Mouse (Mus musculus): ENCODE measurements around the gene Zbtb22. TPM values are rescaled to one million over a fixed set of nuclear protein-coding genes. Genes with fewer than 3 reads are reported as not detected.
"Not testable (repeated sequence)": the region's sequence is repeated elsewhere in the genome, so short reads cannot be mapped to it uniquely, and the experiment has no call there.

Zbtb22 gene
- polyA plus RNA-seq, 1 experiment from 2014 or later, result 23.5 TPM

- no peaks in the 10 kb centered on the region for H3K27me3 ChIP-seq (ENCODE audit: low read depth, poor library complexity, severe bottlenecking)
- no peak for DNase-seq (ENCODE audit: low spot score)
- no peak overlapping the region for H3K27ac ChIP-seq (replicated peaks)
- WGBS, result 43% methylated on average over 6 of the region's 6 CpGs
- no peaks in the 10 kb centered on the region for H3K36me3 ChIP-seq
- no peak overlapping the region for H3K4me3 ChIP-seq
- no peaks in the 10 kb centered on the region for H3K4me1 ChIP-seq
- no peaks in the 10 kb centered on the region for H3K9me3 ChIP-seq (replicated peaks)
Measured at GRCm38 (mm10) chr17:33897114-33897794, 18.4 kb upstream of the Zbtb22 start.

- not testable (repeated sequence) for H3K4me1 ChIP-seq; H3K27me3 ChIP-seq (ENCODE audit: low read depth, poor library complexity, severe bottlenecking); H3K4me3 ChIP-seq; H3K9me3 ChIP-seq (replicated peaks); H3K36me3 ChIP-seq; H3K27ac ChIP-seq (replicated peaks); DNase-seq (ENCODE audit: low spot score)
- WGBS, result 92% methylated on average over 4 of the region's 4 CpGs
Measured at GRCm38 (mm10) chr17:33898193-33898592, 17.5 kb upstream of the Zbtb22 start.

- H3K4me1 ChIP-seq, result peaks cover under 1% of the 10 kb centered on the region; the same call in 1 of the 2 replicates
- H3K9me3 ChIP-seq (replicated peaks), result no peaks in the 10 kb centered on the region
- no peaks in the 10 kb centered on the region for H3K27me3 ChIP-seq (ENCODE audit: low read depth, poor library complexity, severe bottlenecking)
- 87% methylated on average over 4 of the region's 4 CpGs for WGBS
- no peak overlapping the region for H3K27ac ChIP-seq (replicated peaks)
- no peak overlapping the region for H3K4me3 ChIP-seq
- no peaks in the 10 kb centered on the region for H3K36me3 ChIP-seq
- no peak for DNase-seq (ENCODE audit: low spot score)
Measured at GRCm38 (mm10) chr17:33899642-33900041, 16.1 kb upstream of the Zbtb22 start.

DNA sequence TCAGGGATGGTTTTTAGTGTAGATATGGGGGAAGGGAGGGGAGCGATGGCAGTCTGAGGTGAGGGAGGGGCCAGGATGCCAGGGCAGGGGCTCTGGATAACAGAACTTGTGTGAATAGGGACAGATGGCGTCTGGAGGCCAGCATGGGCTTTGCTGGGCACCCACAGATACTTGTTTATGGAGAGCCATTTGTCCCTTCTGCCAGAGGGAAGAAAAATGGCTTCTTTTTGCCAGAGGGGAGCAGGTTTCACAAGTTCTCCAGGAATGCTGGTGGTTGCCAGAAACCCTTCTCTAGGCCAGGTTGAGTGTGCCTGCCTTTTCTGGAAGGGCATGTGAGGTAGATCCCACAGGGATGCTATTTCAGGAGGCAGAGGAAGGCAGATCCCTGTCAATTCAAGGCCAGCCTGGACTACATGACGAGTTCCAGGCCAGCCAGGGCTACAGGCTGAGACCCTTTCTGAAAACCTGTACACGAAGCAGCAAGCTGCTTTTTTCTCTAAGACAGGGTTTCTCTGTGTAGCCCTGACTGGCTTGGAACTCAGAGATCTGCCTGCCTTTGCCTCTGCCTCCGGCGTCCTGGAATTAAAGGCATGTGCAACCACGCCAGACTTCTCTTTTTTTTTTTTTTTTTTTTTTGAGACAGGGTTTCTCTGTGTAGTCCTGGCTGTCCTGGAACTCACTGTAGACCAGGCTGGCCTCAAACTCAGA, 15.3 kb upstream of the Zbtb22 start:
- H3K36me3 ChIP-seq, result no peaks in the 10 kb centered on the region
- H3K27me3 ChIP-seq (ENCODE audit: low read depth, poor library complexity, severe bottlenecking), result no peaks in the 10 kb centered on the region
- no peak overlapping the region for H3K27ac ChIP-seq (replicated peaks)
- H3K9me3 ChIP-seq (replicated peaks), result no peaks in the 10 kb centered on the region
- H3K4me3 ChIP-seq, result no peak overlapping the region
- peaks cover 5% of the 10 kb centered on the region for H3K4me1 ChIP-seq
- DNase-seq (ENCODE audit: low spot score), result no peak
- 88% methylated on average over 7 of the region's 7 CpGs for WGBS

DNA sequence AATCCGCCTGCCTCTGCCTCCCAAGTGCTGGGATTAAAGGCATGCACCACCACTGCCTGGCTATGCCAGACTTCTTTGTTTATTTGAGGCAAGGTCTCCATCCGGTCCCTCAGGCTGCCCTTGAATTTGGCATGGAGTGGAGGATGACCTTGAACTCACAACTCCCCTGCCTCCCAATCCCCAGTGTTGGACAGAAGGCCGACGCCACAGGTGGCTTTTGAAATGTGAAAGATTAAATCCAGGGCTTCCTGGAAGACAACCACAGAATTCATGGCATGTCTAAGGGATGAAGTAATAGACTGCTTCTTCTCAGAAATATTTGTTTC, 14.8 kb upstream of the Zbtb22 start:
- H3K9me3 ChIP-seq (replicated peaks), result no peaks in the 10 kb centered on the region
- no peak overlapping the region for H3K4me3 ChIP-seq
- WGBS, result 86% methylated on average over 4 of the region's 4 CpGs
- H3K36me3 ChIP-seq, result no peaks in the 10 kb centered on the region
- no peak overlapping the region for H3K27ac ChIP-seq (replicated peaks)
- DNase-seq (ENCODE audit: low spot score), result no peak
- H3K27me3 ChIP-seq (ENCODE audit: low read depth, poor library complexity, severe bottlenecking), result no peaks in the 10 kb centered on the region
- peaks cover 5% of the 10 kb centered on the region for H3K4me1 ChIP-seq

GRCm38 (mm10) chr17:33901653-33902052, 14.1 kb upstream of the Zbtb22 start:
- no peaks in the 10 kb centered on the region for H3K9me3 ChIP-seq (replicated peaks)
- H3K27ac ChIP-seq (replicated peaks), result no peak overlapping the region
- peaks cover 5% of the 10 kb centered on the region for H3K4me1 ChIP-seq
- WGBS, result 87% methylated on average over 4 of the region's 4 CpGs
- H3K36me3 ChIP-seq, result no peaks in the 10 kb centered on the region
- H3K4me3 ChIP-seq, result no peak overlapping the region
- no peak for DNase-seq (ENCODE audit: low spot score)
- H3K27me3 ChIP-seq (ENCODE audit: low read depth, poor library complexity, severe bottlenecking), result peaks cover 1% of the 10 kb centered on the region; the same call in 1 of the 2 replicates

DNA sequence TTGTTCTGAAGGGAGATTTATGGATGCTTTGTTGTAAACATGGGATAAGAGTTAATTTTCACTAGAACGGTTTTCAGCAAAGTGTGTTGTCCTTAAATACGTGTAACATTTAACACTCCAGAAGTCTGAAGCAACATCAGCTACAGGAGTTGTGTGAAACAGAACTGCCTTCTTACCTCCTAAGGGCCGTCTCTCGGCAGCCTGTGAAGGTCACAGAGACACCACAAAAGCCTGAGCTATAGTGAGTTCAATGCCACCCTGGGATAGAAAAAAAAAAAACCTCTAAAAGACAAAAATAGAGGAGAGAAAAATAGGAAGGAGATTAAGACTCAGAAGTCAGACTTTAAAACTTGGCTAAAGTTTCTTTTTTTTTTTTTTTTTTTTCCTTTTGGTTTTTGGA, 13.6 kb upstream of the Zbtb22 start:
- 88% methylated on average over 4 of the region's 4 CpGs for WGBS
- Histone ChIP-seq H3K4me3 (no peak overlapping the region), H3K36me3 (no peaks in the 10 kb centered on the region)

GRCm38 (mm10) chr17:33902491-33902890, 13.2 kb upstream of the Zbtb22 start:
- H3K9me3 ChIP-seq (replicated peaks), result no peaks in the 10 kb centered on the region
- peaks cover 7% of the 10 kb centered on the region; the same call in 1 of the 2 replicates for H3K27me3 ChIP-seq (ENCODE audit: low read depth, poor library complexity, severe bottlenecking)
- WGBS, result 85% methylated on average over 7 of the region's 7 CpGs

More for the DNA sequence above, 13.6 kb upstream of the Zbtb22 start:
- no peak overlapping the region for H3K27ac ChIP-seq (replicated peaks)
- H3K9me3 ChIP-seq (replicated peaks), result no peaks in the 10 kb centered on the region
- peaks cover 6% of the 10 kb centered on the region; the same call in 1 of the 2 replicates for H3K27me3 ChIP-seq (ENCODE audit: low read depth, poor library complexity, severe bottlenecking)
- peaks cover 5% of the 10 kb centered on the region for H3K4me1 ChIP-seq
- DNase-seq (ENCODE audit: low spot score), result no peak

DNA sequence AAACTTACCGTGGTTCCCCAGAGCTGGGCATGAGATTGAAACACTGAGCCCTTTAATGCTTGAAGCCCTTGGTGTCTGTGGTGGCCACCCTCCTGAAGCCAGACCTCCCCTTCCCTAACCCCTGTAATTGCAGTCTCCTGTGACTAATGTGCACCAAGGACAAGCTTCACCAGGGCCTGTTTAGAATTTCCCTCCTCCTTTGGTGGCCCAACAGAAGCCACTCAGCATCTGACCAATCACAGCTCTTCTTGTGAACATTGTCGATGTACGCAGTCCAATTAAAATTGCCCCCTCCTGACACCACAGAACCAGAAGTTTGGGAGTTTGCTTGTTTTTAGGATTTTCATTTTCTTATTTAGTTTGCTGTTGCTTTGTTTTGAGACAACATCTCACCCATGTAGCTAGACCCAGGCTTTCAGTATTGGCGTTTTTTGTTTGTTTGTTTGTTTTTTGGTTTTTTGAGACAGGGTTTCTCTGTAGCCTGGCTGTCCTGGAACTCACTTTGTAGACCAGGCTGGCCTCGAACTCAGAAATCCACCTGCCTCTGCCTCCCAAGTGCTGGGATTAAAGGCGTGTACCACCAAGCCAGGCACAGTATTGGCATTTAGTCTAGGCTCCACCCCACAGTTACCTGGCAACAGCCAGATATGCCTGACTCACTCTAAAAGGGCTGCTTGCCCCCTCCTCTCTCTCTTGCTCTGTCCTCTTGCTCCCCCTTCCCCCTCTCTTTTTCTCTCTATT, 11.6 kb upstream of the Zbtb22 start:
- DNase-seq (ENCODE audit: low spot score); H3K36me3 ChIP-seq; H3K27ac ChIP-seq (replicated peaks); H3K27me3 ChIP-seq (ENCODE audit: low read depth, poor library complexity, severe bottlenecking); H3K9me3 ChIP-seq (replicated peaks); H3K4me3 ChIP-seq: not testable (repeated sequence)
- H3K4me1 ChIP-seq, result peaks cover 17% of the 10 kb centered on the region
- WGBS, result 80% methylated on average over 6 of the region's 6 CpGs

More at GRCm38 (mm10) chr17:33902491-33902890, 13.2 kb upstream of the Zbtb22 start:
- H3K27ac ChIP-seq (replicated peaks), result no peak overlapping the region
- H3K4me1 ChIP-seq, result peaks cover 5% of the 10 kb centered on the region
- no peak for DNase-seq (ENCODE audit: low spot score)
- no peak overlapping the region for H3K4me3 ChIP-seq
- H3K36me3 ChIP-seq, result no peaks in the 10 kb centered on the region

GRCm38 (mm10) chr17:33904835-33905234, 10.9 kb upstream of the Zbtb22 start, which contains the start of gene Platr17:
Gene Platr17 (plus strand): TSS chr17:33905135.
- H3K27me3 ChIP-seq (ENCODE audit: low read depth, poor library complexity, severe bottlenecking); H3K4me3 ChIP-seq; H3K36me3 ChIP-seq; H3K9me3 ChIP-seq (replicated peaks); H3K27ac ChIP-seq (replicated peaks); DNase-seq (ENCODE audit: low spot score): not testable (repeated sequence)
- WGBS, result 29% methylated on average over 4 of the region's 4 CpGs
- peaks cover 18% of the 10 kb centered on the region for H3K4me1 ChIP-seq

DNA sequence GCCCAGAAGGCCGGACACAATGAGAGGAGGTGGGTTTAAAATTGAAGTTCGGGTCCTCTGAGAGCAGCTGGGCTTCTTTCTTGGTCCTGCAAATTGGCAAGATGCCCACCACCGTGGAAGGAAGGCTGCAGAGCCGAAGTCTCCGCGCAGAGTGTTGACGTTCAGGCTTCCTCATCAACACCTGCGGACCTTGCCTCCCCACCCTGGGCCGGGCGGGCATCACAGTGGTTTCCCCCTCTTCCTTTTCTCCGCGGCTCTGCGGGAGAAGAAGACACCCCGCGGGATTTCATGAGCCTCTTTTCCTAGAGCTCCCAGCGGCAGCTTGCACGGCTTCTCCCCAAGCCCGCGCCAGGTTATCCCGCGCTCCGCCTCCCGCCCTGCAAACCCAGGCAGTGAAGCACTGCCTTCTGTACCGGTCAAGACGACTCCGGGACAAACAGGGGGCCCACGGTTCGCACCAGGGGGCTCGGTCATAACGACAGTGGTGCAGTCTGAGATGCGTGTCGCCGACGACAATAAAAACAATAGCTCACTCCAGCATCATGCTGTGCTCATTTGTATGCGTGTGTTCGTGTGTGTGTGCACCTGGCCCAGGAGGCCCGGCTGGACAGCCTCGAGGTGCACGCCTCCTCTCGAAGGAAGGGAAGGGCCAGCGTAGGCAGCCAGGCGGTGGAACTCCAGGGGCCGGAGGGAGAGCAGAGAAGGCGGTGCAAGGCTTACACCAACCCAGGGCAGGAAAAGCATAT, 7.2 kb upstream of the Zbtb22 start:
- WGBS, result under 1% methylated on average over 44 of the region's 44 CpGs
- peak overlapping the region; percentile 91 for H3K27ac ChIP-seq (replicated peaks)
- H3K27me3 ChIP-seq (ENCODE audit: low read depth, poor library complexity, severe bottlenecking), result peaks cover 7% of the 10 kb centered on the region; the same call in 1 of the 2 replicates
- H3K4me3 ChIP-seq, result peak overlapping the region; percentile 85
- H3K36me3 ChIP-seq, result peaks cover 32% of the 10 kb centered on the region
- H3K9me3 ChIP-seq (replicated peaks), result no peaks in the 10 kb centered on the region
- H3K4me1 ChIP-seq, result peaks cover 39% of the 10 kb centered on the region
- peak; percentile 54 for DNase-seq (ENCODE audit: low spot score)

All from midbrain, embryonic 10.5 days (tissue).